8 mouse cellular contexts compared by ENCODE assay signal in genomic region chr17:87458911-87459749, GRCm38 (mm10). TPM values are rescaled to one million over a fixed set of nuclear protein-coding genes. Genes with fewer than 3 reads are reported as not detected.
A peak's percentile ranks its signal among the peaks of the same experiment; 100 is the strongest.
DNase-seq lines count a peak whose midpoint lies in the region; ATAC-seq lines count a peak whose summit lies in the region.

No protein-coding gene starts in this region.

- peak; percentile 41 to 45 for DNase-seq in B cell, adult 2 months
- DNase-seq in adrenal gland, postnatal 10 days, result peak; percentile 66
- DNase-seq in embryonic facial prominence, embryonic 14.5 days (ENCODE audit: low spot score), result peak; percentile 45
- DNase-seq in kidney, postnatal 10 days, result peak; percentile 64
- DNase-seq in layer of hippocampus, postnatal 14 days (ENCODE audit: low spot score in 2 of 2), result no peak

- H3K9me3 ChIP-seq in embryonic facial prominence, embryonic 14.5 days (ENCODE audit: control insufficient read depth, low read length), result no peaks in the 10 kb centered on the region
- H3K9me3 ChIP-seq in heart, embryonic 16.5 days (replicated peaks; ENCODE audit: control insufficient read depth, low read length), result no peaks in the 10 kb centered on the region
- no peaks in the 10 kb centered on the region for H3K9me3 ChIP-seq in megakaryocyte, embryonic 14.5 days
- H3K9me3 ChIP-seq in stomach, embryonic 14.5 days (ENCODE audit: control insufficient read depth, low read depth, low read length), result no peaks in the 10 kb centered on the region

- H3K9ac ChIP-seq in embryonic facial prominence, embryonic 14.5 days (ENCODE audit: low read depth, low read length), result peak overlapping the region; percentile 41; the same call in 1 of the 2 replicates
- peak overlapping the region; percentile 68 for H3K9ac ChIP-seq in heart, embryonic 16.5 days (ENCODE audit: low read length)
- no peak overlapping the region for H3K9ac ChIP-seq in stomach, embryonic 14.5 days (replicated peaks; ENCODE audit: low read depth, low read length)

- no peak overlapping the region for H3K4me3 ChIP-seq in embryonic facial prominence, embryonic 14.5 days (ENCODE audit: low read depth, low read length)
- H3K4me3 ChIP-seq in heart, embryonic 16.5 days (ENCODE audit: low read length), result peak overlapping the region; percentile 23
- H3K4me3 ChIP-seq in megakaryocyte, embryonic 14.5 days (replicated peaks), result peak overlapping the region; percentile 86
- no peak overlapping the region for H3K4me3 ChIP-seq in stomach, embryonic 14.5 days (ENCODE audit: low read depth, low read length)

- H3K4me1 ChIP-seq in embryonic facial prominence, embryonic 14.5 days (ENCODE audit: control insufficient read depth, insufficient read depth, low read length), result peaks cover 27% of the 10 kb centered on the region
- H3K4me1 ChIP-seq in heart, embryonic 16.5 days (ENCODE audit: control insufficient read depth, insufficient read depth, low read length), result peaks cover 34% of the 10 kb centered on the region
- H3K4me1 ChIP-seq in megakaryocyte, embryonic 14.5 days, result peaks cover 35% of the 10 kb centered on the region
- peaks cover 23% of the 10 kb centered on the region for H3K4me1 ChIP-seq in stomach, embryonic 14.5 days (ENCODE audit: control insufficient read depth, insufficient read depth, low read length)

- 7% methylated on average over 11 of the region's 17 CpGs for WGBS in embryonic facial prominence, embryonic 14.5 days
- WGBS in heart, embryonic 16.5 days, result 5% methylated on average over 13 of the region's 17 CpGs
- 8% methylated on average over 13 of the region's 17 CpGs for WGBS in stomach, embryonic 14.5 days

- H3K27ac ChIP-seq in embryonic facial prominence, embryonic 14.5 days (replicated peaks; ENCODE audit: low read depth, low read length), result peak overlapping the region; percentile 50
- peak overlapping the region; percentile 83 for H3K27ac ChIP-seq in heart, embryonic 16.5 days (ENCODE audit: low read length)
- H3K27ac ChIP-seq in stomach, embryonic 14.5 days (ENCODE audit: low read length), result peak overlapping the region; percentile 66; the same call in 1 of the 2 replicates

- no peaks in the 10 kb centered on the region for H3K36me3 ChIP-seq in embryonic facial prominence, embryonic 14.5 days (ENCODE audit: control insufficient read depth, insufficient read depth, low read length)
- no peaks in the 10 kb centered on the region for H3K36me3 ChIP-seq in heart, embryonic 16.5 days (ENCODE audit: control insufficient read depth, insufficient read depth)
- H3K36me3 ChIP-seq in megakaryocyte, embryonic 14.5 days (replicated peaks; ENCODE audit: low read length), result no peaks in the 10 kb centered on the region
- H3K36me3 ChIP-seq in stomach, embryonic 14.5 days (ENCODE audit: control insufficient read depth, insufficient read depth, low read length), result no peaks in the 10 kb centered on the region

- H3K27me3 ChIP-seq in embryonic facial prominence, embryonic 14.5 days (replicated peaks; ENCODE audit: control insufficient read depth, insufficient read depth, low read length), result no peaks in the 10 kb centered on the region
- no peaks in the 10 kb centered on the region for H3K27me3 ChIP-seq in heart, embryonic 16.5 days (ENCODE audit: control insufficient read depth, insufficient read depth, low read length)
- H3K27me3 ChIP-seq in megakaryocyte, embryonic 14.5 days (replicated peaks), result peaks cover 66% of the 10 kb centered on the region
- no peaks in the 10 kb centered on the region for H3K27me3 ChIP-seq in stomach, embryonic 14.5 days (ENCODE audit: control insufficient read depth, insufficient read depth, low read length)

- peak; percentile 66 for ATAC-seq in embryonic facial prominence, embryonic 14.5 days (ENCODE audit: low read depth)
- peak; percentile 59 for ATAC-seq in heart, embryonic 16.5 days (replicated peaks; ENCODE audit: extremely low read depth, insufficient read depth, low FRiP score)
- ATAC-seq in stomach, embryonic 14.5 days (ENCODE audit: insufficient number of reproducible peaks, insufficient read depth, low FRiP score, low read depth), result peak; percentile 71; the same call in 1 of the 2 replicates

- peak overlapping the region; percentile 39 for H3K4me2 ChIP-seq in embryonic facial prominence, embryonic 14.5 days (ENCODE audit: low read depth, low read length)
- peak overlapping the region; percentile 59 for H3K4me2 ChIP-seq in heart, embryonic 16.5 days (ENCODE audit: low read depth, low read length)
- peak overlapping the region; percentile 35 for H3K4me2 ChIP-seq in stomach, embryonic 14.5 days (replicated peaks; ENCODE audit: low read depth, low read length)

RNA-seq across cellular contexts. Expression of gene Calm2, which starts 12.4 kb away (rescaled TPM):
- total RNA-seq in adrenal gland, postnatal 10 days (2021), result 100 to 1,000 TPM; 380 to 407 TPM
- 1,001 and 1,028 TPM in 2 replicates for polyA plus RNA-seq in embryonic facial prominence, embryonic 14.5 days (2014; fragmentation: Nextera tagmentation; extraction: Ambion mirVana)
- 540 and 580 TPM in 2 replicates for polyA plus RNA-seq in heart, embryonic 16.5 days (2015; fragmentation: Nextera tagmentation; extraction: Ambion mirVana)
- polyA plus RNA-seq in megakaryocyte, embryonic 14.5 days (2012; ENCODE audit: insufficient read depth, low replicate concordance), result 2.3 and 36.6 TPM in 2 replicates
- polyA plus RNA-seq in stomach, embryonic 14.5 days (2014; fragmentation: Nextera tagmentation; extraction: Ambion mirVana), result 951 and 1,023 TPM in 2 replicates
- 1,000 to 10,000 TPM; 2,088 to 2,105 TPM for total RNA-seq in layer of hippocampus, postnatal 14 days (2021)

RNA-seq across cellular contexts. Expression of gene Stpg4, which starts 31.6 kb away (rescaled TPM):
- not detected for total RNA-seq in adrenal gland, postnatal 10 days (2021)
- not detected in 2 replicates for polyA plus RNA-seq in embryonic facial prominence, embryonic 14.5 days (2014; fragmentation: Nextera tagmentation; extraction: Ambion mirVana)
- polyA plus RNA-seq in heart, embryonic 16.5 days (2015; fragmentation: Nextera tagmentation; extraction: Ambion mirVana), result not detected in 2 replicates
- not detected in 2 replicates for polyA plus RNA-seq in megakaryocyte, embryonic 14.5 days (2012; ENCODE audit: insufficient read depth, low replicate concordance)
- not detected in 2 replicates for polyA plus RNA-seq in stomach, embryonic 14.5 days (2014; fragmentation: Nextera tagmentation; extraction: Ambion mirVana)
- not detected for total RNA-seq in layer of hippocampus, postnatal 14 days (2021)

Comparison
In these comparisons a context has a peak if more than half of its experiments do, and no peak if none do; other contexts are left out.
1. DNase-seq: peak in B cell, adult 2 months (2 of 2), adrenal gland, postnatal 10 days (single experiment), embryonic facial prominence, embryonic 14.5 days (single experiment) and kidney, postnatal 10 days (single experiment); none in layer of hippocampus, postnatal 14 days (0 of 2).
2. H3K4me3 ChIP-seq: peak in heart, embryonic 16.5 days (single experiment) and megakaryocyte, embryonic 14.5 days (single experiment); none in embryonic facial prominence, embryonic 14.5 days (single experiment) and stomach, embryonic 14.5 days (single experiment).
3. RNA of gene Calm2, which starts 12.4 kb away (polyA plus RNA-seq): 1,001 to 1,028 TPM in embryonic facial prominence, embryonic 14.5 days, 951 to 1,023 TPM in stomach, embryonic 14.5 days and 540 to 580 TPM in heart, embryonic 16.5 days; 2.3 to 36.6 TPM in megakaryocyte, embryonic 14.5 days; every median in the first group is over 10 times any median in the second.
4. Peak in every context shown above with its lines, with median percentiles within 50 percentile points of each other: ATAC-seq, H3K27ac ChIP-seq and H3K4me2 ChIP-seq.